Mouse (Mus musculus) brain, embryonic 18.5 days (tissue): ENCODE measurements at regions not wholly inside any gene's neighbourhood (a gene's known extent, or its start where the extent isn't known, plus 50 kb on each side); places are given as distances from the start of the nearest gene placed in this dataset.

Source experiments
- DNase-seq: peaks from one replicate; pipeline ENCODE4 v3.0.0-alpha.2; 2012; ENCODE audit warnings: low read depth, low spot score

DNA sequence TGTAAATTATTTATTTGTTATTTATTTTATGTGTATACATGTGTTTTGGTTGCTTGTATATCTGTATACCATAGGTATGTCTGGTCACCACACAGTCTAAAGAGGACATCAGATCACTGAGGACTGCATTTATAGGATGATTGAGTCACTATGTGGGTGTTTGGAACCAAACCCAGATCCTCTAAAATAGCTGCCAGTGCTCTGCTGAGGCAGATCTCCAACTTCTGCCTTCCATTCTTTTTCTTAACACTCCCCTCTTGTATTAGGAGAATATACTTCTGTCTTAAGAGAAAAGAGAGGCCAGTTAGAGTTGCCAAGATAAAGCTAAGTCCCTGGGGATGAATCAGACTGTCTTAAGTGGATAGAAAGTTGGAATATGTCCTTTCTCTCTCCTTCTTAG is 424.2 kb downstream of the Cntn6 start:
- no peak for DNase-seq

DNA sequence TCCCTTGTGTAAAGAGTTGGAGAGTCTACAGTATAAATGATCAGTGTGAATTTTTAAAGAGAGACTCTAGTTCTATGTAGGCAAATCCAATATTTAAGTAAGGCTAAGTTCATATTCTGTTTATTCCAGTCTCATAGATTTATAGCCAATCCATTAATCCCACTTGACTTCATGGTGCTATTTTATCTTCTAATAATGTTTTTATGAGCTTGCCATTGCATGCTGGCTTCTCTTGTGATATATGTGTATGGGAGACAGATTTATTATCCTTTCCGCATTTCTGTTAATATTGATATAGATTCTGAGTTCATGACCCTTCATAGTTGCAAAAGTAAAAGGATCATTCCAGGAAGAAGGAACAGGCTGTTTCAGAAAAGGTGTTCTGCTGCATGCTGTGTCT is 430.0 kb downstream of the Cntn6 start:
- DNase-seq = no peak

- no peak for DNase-seq
Observed at GRCm38 (mm10) chr6:104926088-104926487, 433.5 kb downstream of the Cntn6 start.

GRCm38 (mm10) chr6:104930284-104930683 is 437.7 kb downstream of the Cntn6 start:
- DNase-seq = no peak

- DNase-seq = peak; percentile 34
Observed at GRCm38 (mm10) chr6:104932153-104932552, 439.6 kb downstream of the Cntn6 start.

DNA sequence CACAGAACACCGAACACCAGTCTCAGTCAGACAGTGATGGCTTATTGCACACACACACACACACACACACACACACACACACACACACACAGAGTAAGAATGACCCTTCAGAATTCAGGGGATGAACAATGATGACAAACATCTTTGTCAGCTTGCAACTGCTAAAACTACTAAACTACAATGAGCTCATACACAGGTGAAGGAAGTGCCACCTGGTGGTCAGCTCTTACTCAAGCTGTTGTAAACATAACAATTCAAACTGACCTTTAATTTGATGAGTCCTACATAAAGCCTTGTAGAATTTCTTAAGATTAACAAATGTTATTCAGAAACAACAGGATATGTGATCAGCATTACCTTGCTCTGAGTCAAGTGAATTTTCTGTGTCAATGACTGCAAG is 446.5 kb downstream of the Cntn6 start:
- no peak for DNase-seq

- DNase-seq = peak; percentile 16
Observed at GRCm38 (mm10) chr6:104974517-104974916, 481.9 kb downstream of the Cntn6 start.

- no peak for DNase-seq
Observed at GRCm38 (mm10) chr6:104984144-104984543, 491.6 kb downstream of the Cntn6 start.

- no peak for DNase-seq
Observed at GRCm38 (mm10) chr6:104989863-104990262, 497.3 kb downstream of the Cntn6 start.

GRCm38 (mm10) chr6:104990366-104990765 is 497.8 kb downstream of the Cntn6 start:
- no peak for DNase-seq

- DNase-seq = no peak
Observed at GRCm38 (mm10) chr6:104999601-105000000, 507.0 kb downstream of the Cntn6 start.

- DNase-seq = no peak
Observed at GRCm38 (mm10) chr6:105020672-105021071, 528.1 kb downstream of the Cntn6 start.

GRCm38 (mm10) chr6:105021174-105021573 is 528.6 kb downstream of the Cntn6 start:
- no peak for DNase-seq

DNA sequence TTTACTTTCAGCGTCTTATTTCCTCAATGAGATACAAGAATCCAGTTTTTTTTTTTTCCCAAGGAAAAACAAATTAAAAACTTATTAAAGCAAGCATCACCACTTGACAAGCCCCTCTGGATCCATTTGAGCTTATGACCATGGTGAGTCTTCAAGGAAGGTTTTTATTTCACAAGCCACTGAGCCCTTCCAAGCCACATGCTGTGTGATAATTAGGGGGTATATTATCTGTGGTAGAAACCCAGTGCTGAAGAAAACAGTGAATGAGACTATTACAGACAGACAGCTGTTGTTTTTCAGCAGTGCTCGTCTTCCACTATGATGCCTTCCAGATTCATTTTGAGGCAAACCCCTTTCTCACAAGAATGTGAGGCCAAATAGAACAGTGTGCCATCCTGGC is 573.6 kb downstream of the Cntn6 start:
- no peak for DNase-seq

- DNase-seq = no peak
Observed at GRCm38 (mm10) chr6:105090882-105091281, 586.6 kb upstream of the Cntn4 start.
